ENCODE assay signal across 8 mouse cellular contexts in the genomic region with DNA sequence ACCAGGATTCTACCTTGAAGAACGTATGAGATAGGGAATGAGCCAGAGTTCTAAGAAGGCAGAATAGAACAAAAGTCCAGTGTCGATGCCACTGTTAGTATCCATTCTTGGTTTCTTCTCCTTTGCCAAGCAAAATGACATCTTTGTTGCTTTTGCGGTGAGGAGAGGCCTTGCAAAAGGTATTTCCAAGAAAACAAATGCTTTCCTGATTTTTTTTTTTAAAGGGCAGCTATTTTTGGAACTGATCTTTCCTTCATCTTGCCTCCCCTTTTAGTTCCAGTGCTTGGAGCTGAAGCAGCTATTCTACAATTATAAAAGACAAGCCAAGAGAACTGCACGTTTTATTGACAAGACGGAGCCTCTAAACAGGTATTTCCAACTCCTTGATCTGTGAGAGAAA. TPM values are rescaled to one million over a fixed set of nuclear protein-coding genes. Genes with fewer than 3 reads are reported as not detected.
DNase-seq lines count a peak whose midpoint lies in the region; ATAC-seq and TF ChIP-seq lines count a peak whose summit lies in the region.

A gene (plus strand): TSS at position 301 of the 400 bp plus-strand sequence.

- H3K4me2 ChIP-seq in limb, embryonic 11.5 days (ENCODE audit: low read depth, severe bottlenecking), result no peak within 1 kb of the TSS
- H3K4me2 ChIP-seq in neural tube, embryonic 15.5 days, result no peak within 1 kb of the TSS

- 95% methylated on average over 5 of the region's 5 CpGs for WGBS in thymus, adult 2 months
- WGBS in forebrain, embryonic 10.5 days, result 84% methylated on average over 5 of the region's 5 CpGs
- 85% methylated on average over 5 of the region's 5 CpGs for WGBS in limb, embryonic 11.5 days
- 84% methylated on average over 5 of the region's 5 CpGs for WGBS in neural tube, embryonic 15.5 days

- H3K36me3 ChIP-seq in thymus, adult 2 months (ENCODE audit: control insufficient read depth, insufficient read depth, low read length), result no peaks in the 10 kb centered on the region
- no peaks in the 10 kb centered on the region for H3K36me3 ChIP-seq in forebrain, embryonic 10.5 days (replicated peaks)
- H3K36me3 ChIP-seq in limb, embryonic 11.5 days (ENCODE audit: control insufficient read depth, insufficient read depth, low read length), result no peaks in the 10 kb centered on the region
- no peaks in the 10 kb centered on the region for H3K36me3 ChIP-seq in neural tube, embryonic 15.5 days

- peaks cover 3% of the 10 kb centered on the region; the same call in 1 of the 2 replicates for H3K4me1 ChIP-seq in thymus, adult 2 months (replicated peaks; ENCODE audit: control insufficient read depth, insufficient read depth, low read length)
- H3K4me1 ChIP-seq in forebrain, embryonic 10.5 days, result peaks cover 9% of the 10 kb centered on the region
- no peaks in the 10 kb centered on the region for H3K4me1 ChIP-seq in limb, embryonic 11.5 days (ENCODE audit: control insufficient read depth, insufficient read depth, low read length)
- H3K4me1 ChIP-seq in neural tube, embryonic 15.5 days, result 0 out of 2 replicates have a peak, but pooled peaks cover 5% of the 10 kb centered on the region

- H3K4me3 ChIP-seq in thymus, adult 2 months (ENCODE audit: control insufficient read depth, insufficient read depth, low read length), result no peak within 1 kb of the TSS
- no peak within 1 kb of the TSS for H3K4me3 ChIP-seq in forebrain, embryonic 10.5 days
- no peak within 1 kb of the TSS for H3K4me3 ChIP-seq in limb, embryonic 11.5 days (ENCODE audit: low read depth, low read length)
- no peak within 1 kb of the TSS for H3K4me3 ChIP-seq in neural tube, embryonic 15.5 days (replicated peaks)

- ATAC-seq in limb, embryonic 11.5 days (ENCODE audit: insufficient number of reproducible peaks, low FRiP score, low TSS enrichment, low read depth), result no peak
- no peak for ATAC-seq in neural tube, embryonic 15.5 days (ENCODE audit: low FRiP score)

- TF ChIP-seq POLR2A in thymus, adult 2 months (IDR thresholded peaks at IDR 0.05; ENCODE audit: control insufficient read depth, extremely low read depth, insufficient read depth, low read length, poor library complexity), result no peak

- no peak within 1 kb of the TSS for H3K9ac ChIP-seq in limb, embryonic 11.5 days (ENCODE audit: low read length)
- H3K9ac ChIP-seq in neural tube, embryonic 15.5 days (replicated peaks), result no peak within 1 kb of the TSS

- no peaks in the 10 kb centered on the region for H3K9me3 ChIP-seq in forebrain, embryonic 10.5 days
- H3K9me3 ChIP-seq in limb, embryonic 11.5 days (ENCODE audit: control insufficient read depth, low read length), result no peaks in the 10 kb centered on the region
- H3K9me3 ChIP-seq in neural tube, embryonic 15.5 days (replicated peaks), result no peaks in the 10 kb centered on the region

- no peaks in the 10 kb centered on the region for H3K27me3 ChIP-seq in thymus, adult 2 months (ENCODE audit: control insufficient read depth, insufficient read depth, low read length)
- H3K27me3 ChIP-seq in forebrain, embryonic 10.5 days (ENCODE audit: poor library complexity, severe bottlenecking), result no peaks in the 10 kb centered on the region
- no peaks in the 10 kb centered on the region for H3K27me3 ChIP-seq in limb, embryonic 11.5 days (ENCODE audit: control insufficient read depth, insufficient read depth, low read length)
- H3K27me3 ChIP-seq in neural tube, embryonic 15.5 days (replicated peaks), result no peaks in the 10 kb centered on the region

- no peak within 1 kb of the TSS for H3K27ac ChIP-seq in thymus, adult 2 months (ENCODE audit: control insufficient read depth, insufficient read depth, low read length)
- H3K27ac ChIP-seq in forebrain, embryonic 10.5 days, result no peak within 1 kb of the TSS
- H3K27ac ChIP-seq in limb, embryonic 11.5 days (replicated peaks; ENCODE audit: low read depth, low read length), result no peak within 1 kb of the TSS
- H3K27ac ChIP-seq in neural tube, embryonic 15.5 days (replicated peaks), result no peak within 1 kb of the TSS

- no peak for TF ChIP-seq CTCF in thymus, adult 2 months (IDR thresholded peaks at IDR 0.05; ENCODE audit: borderline replicate concordance, control insufficient read depth, extremely low read depth, insufficient read depth, low read length, poor library complexity)

- intact Hi-C loops in heart, postnatal 14 days (cut with DNase I), result loop anchor here (5.0 kb wide), 2 partner anchors 48 to 213 kb away; a partner anchor contains a TSS

- no peak for DNase-seq in thymus, adult 2 months
- DNase-seq in thymus, postnatal 14 days, result no peak
- DNase-seq in forebrain, embryonic 10.5 days (ENCODE audit: extremely low spot score, low spot score), result no peak
- DNase-seq in heart, postnatal 14 days, result no peak
- no peak for DNase-seq in limb, embryonic 11.5 days (ENCODE audit: low spot score)
- DNase-seq in right cerebral cortex, postnatal 25 days, result no peak
- DNase-seq in urinary bladder, postnatal 36 days (ENCODE audit: low spot score in 2 of 2), result no peak

RNA-seq across cellular contexts. Expression of the gene that starts here (rescaled TPM):
- 79.3 and 82.0 TPM in 2 replicates for polyA plus RNA-seq in thymus, adult 2 months (2012; rRNA removed)
- polyA plus RNA-seq in forebrain, embryonic 10.5 days (2016; fragmentation: Nextera tagmentation; extraction: Ambion mirVana), result 110 and 115 TPM in 2 replicates
- total RNA-seq in heart, postnatal 14 days (2021), result 10 to 100 TPM; 78.9 to 82.1 TPM
- 120 and 124 TPM in 2 replicates for polyA plus RNA-seq in limb, embryonic 11.5 days (2014; fragmentation: Nextera tagmentation; extraction: Ambion mirVana)
- 71.1 and 86.1 TPM in 2 replicates for polyA plus RNA-seq in neural tube, embryonic 15.5 days (2015; fragmentation: Nextera tagmentation; extraction: Ambion mirVana)
